Mouse (Mus musculus) liver, adult (tissue): ENCODE results near the gene Dlk1.

ENCODE experiments used
- GATA4 ChIP-seq: IDR thresholded peaks from 2 replicates; pipeline ENCODE4 v1.6.1; 2014; ENCODE audit warnings: mild to moderate bottlenecking, low read length; ENCODE audit not compliant: insufficient replicate concordance

The Dlk1 gene

GRCm38 (mm10) chr12:109453065-109453997 lies 708 bp downstream of the Dlk1 start:
- no peak for TF ChIP-seq GATA4

DNA sequence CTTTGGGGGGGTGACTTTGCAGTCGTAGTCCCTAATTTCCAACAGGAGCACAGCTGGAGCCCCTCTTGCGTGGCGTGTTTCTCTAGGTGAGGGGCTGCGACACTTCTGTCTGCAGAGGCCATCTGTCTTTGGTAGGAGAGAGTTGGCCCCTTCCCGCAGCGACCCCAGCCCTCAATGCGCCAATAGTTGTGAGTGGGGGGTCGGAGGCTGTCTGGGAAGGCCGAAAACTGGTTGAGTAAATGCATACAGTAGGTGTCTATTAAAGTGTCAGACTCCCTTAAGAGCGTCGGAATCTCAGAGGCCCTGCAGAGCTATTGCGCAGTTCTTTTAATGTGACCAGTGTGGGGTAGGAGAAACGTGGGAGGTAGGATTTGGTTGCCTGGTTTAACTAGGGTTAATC lies 1.5 kb downstream of the Dlk1 start:
- TF ChIP-seq GATA4 = no peak

GRCm38 (mm10) chr12:109456531-109457202 lies 4.0 kb downstream of the Dlk1 start:
- no peak for TF ChIP-seq GATA4

DNA sequence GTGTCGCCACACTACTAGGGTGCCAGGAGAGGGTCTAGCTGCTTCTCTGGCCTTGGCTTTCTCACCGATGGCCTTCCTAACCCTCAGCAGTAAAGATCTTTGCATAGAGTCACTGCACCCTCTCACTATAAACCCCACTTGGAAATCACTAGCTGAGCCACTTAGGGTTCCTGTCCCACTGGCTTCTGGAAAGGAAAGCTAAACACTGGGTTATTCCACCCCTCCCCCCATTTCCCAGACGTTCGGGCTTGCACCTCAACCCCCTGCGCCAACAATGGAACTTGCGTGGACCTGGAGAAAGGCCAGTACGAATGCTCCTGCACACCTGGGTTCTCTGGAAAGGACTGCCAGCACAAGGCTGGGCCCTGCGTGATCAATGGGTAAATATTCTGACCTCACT lies 5.2 kb downstream of the Dlk1 start:
- TF ChIP-seq GATA4 = no peak

DNA sequence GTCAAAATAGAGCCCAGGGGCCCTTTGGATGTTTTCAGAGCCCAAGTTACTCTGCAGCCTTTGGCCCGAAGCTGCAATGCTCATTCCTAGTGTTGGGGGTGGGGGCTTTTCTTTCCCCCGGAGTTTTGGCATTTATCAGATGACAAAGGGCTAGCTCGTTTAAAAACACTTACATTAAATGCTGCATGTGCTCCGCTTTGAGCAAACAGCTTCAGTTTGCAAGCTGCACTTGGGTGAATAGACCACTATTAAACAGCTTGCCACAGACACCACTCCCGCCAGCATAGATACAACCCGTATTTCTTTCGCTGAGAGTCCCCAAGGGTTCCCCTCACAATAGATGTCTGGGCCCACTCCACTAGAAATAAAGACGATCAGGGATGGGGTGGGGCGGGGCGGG lies 6.3 kb downstream of the Dlk1 start:
- no peak for TF ChIP-seq GATA4

GRCm38 (mm10) chr12:109459481-109460401 lies 7.1 kb downstream of the Dlk1 start:
- no peak for TF ChIP-seq GATA4

DNA sequence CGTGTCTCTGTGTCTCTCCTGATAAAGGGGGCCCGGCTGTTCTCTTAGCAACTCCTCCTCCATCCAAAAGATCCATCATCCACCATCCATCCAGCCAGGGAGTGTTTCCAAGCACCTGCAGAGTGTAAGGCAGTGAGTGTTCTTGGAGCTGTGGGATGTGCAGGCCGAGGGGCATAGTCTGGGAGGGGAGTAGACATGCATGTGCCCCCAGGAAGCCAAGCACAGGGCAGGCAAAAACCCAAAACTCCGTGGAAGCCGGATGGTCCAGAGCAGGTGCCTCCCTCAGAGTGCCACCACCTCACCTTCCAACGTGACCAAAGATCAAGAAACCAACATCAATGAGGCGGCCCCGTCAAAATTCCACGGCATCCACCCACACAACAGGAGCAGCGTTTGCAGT lies 10.0 kb downstream of the Dlk1 start:
- TF ChIP-seq GATA4 = no peak

- no peak for TF ChIP-seq GATA4
Observed at GRCm38 (mm10) chr12:109469793-109470192, 17.2 kb downstream of the Dlk1 start.

DNA sequence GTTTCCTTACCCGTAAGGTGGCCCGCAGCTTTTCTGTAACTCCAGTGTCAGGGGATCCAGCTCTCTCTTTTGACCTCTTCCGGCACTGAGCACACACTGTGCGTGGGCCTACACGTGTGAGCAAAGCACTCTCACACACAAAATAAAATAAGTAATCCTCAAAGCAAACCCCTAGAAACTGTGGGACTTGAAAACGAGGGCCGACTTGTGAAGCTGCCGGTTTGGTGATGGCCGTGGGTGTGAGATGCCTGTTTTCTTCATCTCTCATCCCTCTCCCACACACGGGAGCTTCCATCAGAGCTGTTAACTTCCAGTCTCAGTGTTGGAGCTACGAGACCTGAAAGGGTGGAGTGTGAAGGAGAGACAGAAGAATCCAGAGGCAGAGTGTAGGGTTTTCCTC lies 20.0 kb downstream of the Dlk1 start:
- TF ChIP-seq GATA4 = no peak

DNA sequence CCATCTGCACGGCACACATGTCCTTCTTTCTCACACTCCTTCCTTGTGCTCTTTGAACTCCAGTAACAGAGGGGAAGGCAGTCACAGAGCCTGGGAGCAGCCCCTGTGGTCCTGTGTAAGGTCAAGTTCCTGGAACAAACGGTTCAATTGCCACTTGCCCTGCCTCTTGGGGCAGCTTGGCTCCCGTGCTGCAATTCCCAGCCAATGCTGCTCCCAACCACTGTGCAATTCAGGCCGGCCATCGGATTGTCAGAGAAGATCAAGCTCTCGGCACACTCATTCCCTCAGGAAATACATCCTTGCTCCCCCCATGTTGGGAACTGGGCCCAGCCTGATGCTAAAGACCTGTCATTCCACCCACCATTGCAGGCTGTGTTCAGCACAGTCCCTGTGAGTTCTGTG lies 21.0 kb downstream of the Dlk1 start:
- TF ChIP-seq GATA4 = no peak

DNA sequence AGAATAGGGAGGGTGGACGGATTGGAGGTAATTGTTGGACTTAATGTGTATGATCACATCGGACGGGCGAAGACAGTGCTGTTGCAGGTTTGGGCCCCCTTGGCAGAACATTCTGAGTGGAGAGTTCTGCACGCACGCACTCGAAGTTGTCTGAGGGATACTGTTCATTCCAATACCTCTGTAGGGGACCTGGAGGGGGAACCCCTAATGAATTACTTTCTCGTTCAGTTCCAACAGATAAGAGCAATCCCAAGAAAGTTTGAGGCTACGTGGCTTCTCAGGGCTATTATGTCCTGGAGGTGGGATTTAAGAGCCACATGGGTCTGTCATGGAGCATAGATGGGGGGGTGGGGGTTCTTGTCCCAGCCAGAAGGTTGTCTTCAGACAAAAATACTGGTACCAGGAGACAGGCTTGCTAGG lies 21.6 kb downstream of the Dlk1 start:
- TF ChIP-seq GATA4 = no peak

GRCm38 (mm10) chr12:109475501-109475900 lies 22.9 kb downstream of the Dlk1 start:
- no peak for TF ChIP-seq GATA4

DNA sequence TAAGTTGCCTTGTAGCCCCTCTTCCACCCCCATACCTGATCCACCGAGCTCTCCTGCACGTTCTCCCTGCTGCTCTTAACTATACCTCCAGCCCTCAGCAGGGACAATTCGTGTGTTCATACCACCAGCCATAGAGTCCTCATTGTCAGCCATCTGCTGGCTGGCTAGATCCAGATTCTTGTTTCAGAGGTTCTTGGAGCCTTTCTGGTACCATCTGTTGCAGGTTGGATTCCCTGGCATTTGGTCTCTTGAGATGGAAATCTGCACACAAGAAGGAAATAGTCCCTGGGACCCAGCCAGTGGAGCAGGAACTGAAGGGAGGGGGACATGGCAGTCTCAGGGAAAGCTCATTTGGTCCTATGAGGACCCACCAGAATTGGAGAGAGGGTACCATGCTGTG lies 39.1 kb downstream of the Dlk1 start:
- TF ChIP-seq GATA4 = no peak

DNA sequence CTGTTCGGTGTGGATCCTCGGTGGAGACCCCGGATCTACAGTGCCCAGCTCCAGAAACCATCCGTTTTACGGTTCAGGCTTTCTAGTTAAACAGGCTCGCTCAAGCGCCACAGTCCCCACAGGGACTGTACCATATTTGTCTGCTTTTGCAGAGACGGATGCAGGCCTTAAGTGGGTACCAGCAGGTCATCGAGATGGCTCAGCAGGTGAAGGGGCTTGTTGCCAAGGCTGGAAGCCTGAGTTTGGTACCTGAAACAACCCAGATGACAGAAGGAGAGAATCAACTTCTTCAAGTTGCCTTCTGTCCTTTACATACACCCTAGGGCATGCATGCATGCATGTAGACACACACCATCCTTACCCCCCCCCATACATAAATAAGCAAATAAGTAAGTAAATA lies 40.8 kb downstream of the Dlk1 start:
- TF ChIP-seq GATA4 = no peak

GRCm38 (mm10) chr12:109495016-109495644 lies 42.5 kb downstream of the Dlk1 start:
- no peak for TF ChIP-seq GATA4
